Mouse (Mus musculus): ENCODE measurements around the gene Pigk. TPM values are rescaled to one million over a fixed set of nuclear protein-coding genes. Genes with fewer than 3 reads are reported as not detected.

Gene Pigk
- polyA plus RNA-seq, 1 experiment from 2014 or later = 30.1 TPM

DNA sequence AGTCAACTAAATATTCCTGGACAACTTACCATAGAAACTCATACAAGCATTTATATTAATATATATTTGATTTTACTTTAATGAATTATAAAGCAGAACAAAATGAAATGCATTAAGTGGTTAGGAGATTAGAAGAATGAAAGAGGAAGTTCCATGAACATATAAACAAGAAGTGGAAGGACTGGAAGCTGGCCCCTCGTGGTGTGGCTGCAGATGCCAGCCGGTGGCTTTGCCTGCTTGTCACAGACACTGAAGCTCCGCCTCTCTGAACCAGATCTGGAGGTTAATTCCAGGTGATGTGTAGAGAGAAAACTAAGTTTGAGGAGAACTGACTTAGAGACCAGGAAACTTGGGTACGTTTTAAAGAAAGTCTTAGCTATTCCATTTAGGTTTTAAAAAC lies 181.0 kb downstream of the Pigk start:
- Histone ChIP-seq H3K4me2 (ENCODE audit: low read length) (no peak overlapping the region), H3K27ac (ENCODE audit: low read length) (no peak overlapping the region), H3K9me3 (ENCODE audit: control insufficient read depth, low read length) (no peaks in the 10 kb centered on the region), H3K27me3 (replicated peaks; ENCODE audit: control insufficient read depth, insufficient read depth, low read length) (no peaks in the 10 kb centered on the region), H3K36me3 (ENCODE audit: control insufficient read depth, insufficient read depth) (no peaks in the 10 kb centered on the region), H3K4me1 (replicated peaks; ENCODE audit: control insufficient read depth, insufficient read depth, low read length) (no peaks in the 10 kb centered on the region), H3K9ac (replicated peaks; ENCODE audit: low read depth, low read length) (no peak overlapping the region), H3K4me3 (replicated peaks; ENCODE audit: low read length) (no peak overlapping the region)
- ATAC-seq = no peak
- 60% methylated on average over 4 of the region's 4 CpGs for WGBS

DNA sequence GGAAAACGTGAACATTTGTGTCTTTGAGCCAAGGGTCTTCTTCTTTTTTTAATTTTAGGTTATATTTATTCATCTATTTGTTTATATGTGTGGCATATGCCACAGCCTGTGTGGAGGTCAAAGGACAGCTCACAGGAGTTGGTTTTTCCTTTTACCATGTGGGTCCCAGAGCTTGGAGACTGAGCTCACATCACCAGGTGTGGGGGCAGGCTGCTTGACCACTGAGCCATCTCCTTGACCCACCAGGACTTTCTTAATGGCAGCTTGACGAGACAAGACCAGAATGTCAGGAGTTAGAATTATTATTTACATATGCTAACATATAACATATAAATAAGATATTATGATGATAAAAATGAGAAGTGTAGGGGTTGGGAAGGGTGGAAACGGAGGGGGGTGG lies 182.2 kb downstream of the Pigk start:
- no peak for ATAC-seq
- Histone ChIP-seq H3K4me1 (replicated peaks; ENCODE audit: control insufficient read depth, insufficient read depth, low read length) (no peaks in the 10 kb centered on the region), H3K27ac (ENCODE audit: low read length) (no peak overlapping the region), H3K9me3 (ENCODE audit: control insufficient read depth, low read length) (no peaks in the 10 kb centered on the region), H3K4me3 (replicated peaks; ENCODE audit: low read length) (no peak overlapping the region), H3K27me3 (replicated peaks; ENCODE audit: control insufficient read depth, insufficient read depth, low read length) (no peaks in the 10 kb centered on the region), H3K4me2 (ENCODE audit: low read length) (no peak overlapping the region), H3K9ac (replicated peaks; ENCODE audit: low read depth, low read length) (no peak overlapping the region), H3K36me3 (ENCODE audit: control insufficient read depth, insufficient read depth) (no peaks in the 10 kb centered on the region)
- WGBS = 77% methylated on average over 3 of the region's 3 CpGs

DNA sequence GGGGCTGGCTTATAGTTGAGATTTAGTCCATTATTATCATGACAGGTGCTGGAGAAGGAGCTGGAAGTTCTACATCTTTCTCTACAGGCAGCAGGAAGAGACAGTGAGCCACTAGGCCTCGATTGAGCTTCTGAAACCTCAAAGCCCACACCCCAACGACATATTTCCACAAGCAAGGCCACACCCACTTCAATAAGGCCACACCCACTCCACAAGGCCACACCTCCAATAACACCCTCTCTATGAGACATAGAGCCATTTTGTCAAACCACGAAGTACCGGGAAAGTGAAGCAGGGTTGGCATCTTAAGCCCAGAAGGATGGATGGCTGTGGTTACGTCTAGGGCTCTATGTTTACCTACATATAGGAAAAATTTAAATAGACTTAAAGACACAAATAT lies 183.3 kb downstream of the Pigk start:
- no peak overlapping the region for H3K9ac ChIP-seq (replicated peaks; ENCODE audit: low read depth, low read length)
- H3K9me3 ChIP-seq (ENCODE audit: control insufficient read depth, low read length) = no peaks in the 10 kb centered on the region
- H3K27ac ChIP-seq (ENCODE audit: low read length) = no peak overlapping the region
- ATAC-seq = no peak
- no peak overlapping the region for H3K4me3 ChIP-seq (replicated peaks; ENCODE audit: low read length)
- no peaks in the 10 kb centered on the region for H3K4me1 ChIP-seq (replicated peaks; ENCODE audit: control insufficient read depth, insufficient read depth, low read length)
- WGBS = 89% methylated on average over 5 of the region's 5 CpGs
- H3K36me3 ChIP-seq (ENCODE audit: control insufficient read depth, insufficient read depth) = no peaks in the 10 kb centered on the region
- no peaks in the 10 kb centered on the region for H3K27me3 ChIP-seq (replicated peaks; ENCODE audit: control insufficient read depth, insufficient read depth, low read length)
- H3K4me2 ChIP-seq (ENCODE audit: low read length) = no peak overlapping the region

DNA sequence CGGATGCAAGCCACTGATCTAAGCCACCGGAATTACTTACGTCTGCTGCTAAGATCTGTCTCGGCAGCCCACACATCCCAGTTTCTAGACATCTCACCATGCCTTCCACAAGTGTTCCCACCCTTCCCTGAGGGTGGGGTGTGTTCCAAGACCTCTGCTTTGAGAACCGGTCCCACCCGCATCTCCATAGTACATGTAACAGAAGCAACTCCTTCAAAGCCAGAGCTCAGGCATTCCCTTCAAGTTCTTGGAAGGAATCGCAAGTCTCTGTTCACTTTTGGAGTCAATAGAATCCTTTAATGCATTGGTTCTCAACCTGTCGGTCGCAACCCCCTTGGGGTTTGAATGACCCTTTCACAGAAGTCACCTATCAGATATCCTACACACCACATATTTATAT lies 185.0 kb downstream of the Pigk start:
- no peak overlapping the region for H3K27ac ChIP-seq (ENCODE audit: low read length)
- no peak overlapping the region for H3K9ac ChIP-seq (replicated peaks; ENCODE audit: low read depth, low read length)
- H3K4me1 ChIP-seq (replicated peaks; ENCODE audit: control insufficient read depth, insufficient read depth, low read length) = no peaks in the 10 kb centered on the region
- no peak overlapping the region for H3K4me3 ChIP-seq (replicated peaks; ENCODE audit: low read length)
- no peak overlapping the region for H3K4me2 ChIP-seq (ENCODE audit: low read length)
- no peaks in the 10 kb centered on the region for H3K27me3 ChIP-seq (replicated peaks; ENCODE audit: control insufficient read depth, insufficient read depth, low read length)
- 93% methylated on average over 9 of the region's 9 CpGs for WGBS
- H3K9me3 ChIP-seq (ENCODE audit: control insufficient read depth, low read length) = no peaks in the 10 kb centered on the region
- no peaks in the 10 kb centered on the region for H3K36me3 ChIP-seq (ENCODE audit: control insufficient read depth, insufficient read depth)
- 0 out of 2 replicates have a peak, but pooled peaks have one; percentile 4 for ATAC-seq

DNA sequence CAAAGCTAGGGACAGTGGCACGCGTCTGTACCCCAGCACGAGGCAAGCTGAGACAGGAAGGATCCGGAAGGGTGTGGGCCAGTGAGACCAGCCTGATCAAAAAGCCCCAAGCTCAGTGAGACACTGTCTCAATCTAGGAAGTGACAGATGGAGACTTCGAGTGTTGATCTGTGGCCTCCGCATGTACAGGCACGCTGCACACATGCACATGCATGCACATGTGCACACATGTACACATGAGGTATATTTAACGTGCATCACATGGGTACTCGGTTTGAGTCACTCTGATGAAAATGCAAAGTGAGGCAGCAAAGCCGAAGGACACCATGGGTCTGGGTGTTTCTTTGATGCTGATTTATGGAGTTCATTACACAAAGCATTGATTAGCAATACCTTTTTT lies 191.1 kb downstream of the Pigk start:
- no peak for ATAC-seq
- H3K9me3 ChIP-seq (ENCODE audit: control insufficient read depth, low read length) = no peaks in the 10 kb centered on the region
- no peak overlapping the region for H3K27ac ChIP-seq (ENCODE audit: low read length)
- H3K4me2 ChIP-seq (ENCODE audit: low read length) = no peak overlapping the region
- no peak overlapping the region for H3K4me3 ChIP-seq (replicated peaks; ENCODE audit: low read length)
- no peaks in the 10 kb centered on the region for H3K27me3 ChIP-seq (replicated peaks; ENCODE audit: control insufficient read depth, insufficient read depth, low read length)
- H3K36me3 ChIP-seq (ENCODE audit: control insufficient read depth, insufficient read depth) = no peaks in the 10 kb centered on the region
- WGBS = 93% methylated on average over 10 of the region's 10 CpGs
- peaks cover 10% of the 10 kb centered on the region for H3K4me1 ChIP-seq (replicated peaks; ENCODE audit: control insufficient read depth, insufficient read depth, low read length)
- H3K9ac ChIP-seq (replicated peaks; ENCODE audit: low read depth, low read length) = no peak overlapping the region

DNA sequence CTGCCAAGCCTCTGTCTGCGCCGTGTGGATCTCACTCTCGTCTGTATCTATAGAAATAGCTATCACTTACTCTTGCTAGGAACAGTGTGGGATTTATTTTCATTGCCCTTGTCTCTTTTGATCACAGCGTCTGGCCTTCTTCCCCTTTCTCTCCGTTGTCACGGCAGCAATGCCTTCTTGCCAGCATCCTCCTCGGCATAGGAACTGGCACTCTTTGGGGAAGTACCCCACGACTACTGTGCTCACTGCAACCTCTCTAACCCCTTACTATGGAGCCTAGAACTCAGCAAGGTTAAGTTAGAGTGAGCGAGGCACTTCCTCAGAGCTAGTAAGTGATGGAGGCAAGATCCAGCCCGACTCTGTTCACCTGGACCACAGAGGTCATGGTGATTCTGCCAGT lies 191.9 kb downstream of the Pigk start:
- H3K9me3 ChIP-seq (ENCODE audit: control insufficient read depth, low read length) = no peaks in the 10 kb centered on the region
- no peak overlapping the region for H3K4me2 ChIP-seq (ENCODE audit: low read length)
- H3K27ac ChIP-seq (ENCODE audit: low read length) = no peak overlapping the region
- no peaks in the 10 kb centered on the region for H3K27me3 ChIP-seq (replicated peaks; ENCODE audit: control insufficient read depth, insufficient read depth, low read length)
- no peak overlapping the region for H3K9ac ChIP-seq (replicated peaks; ENCODE audit: low read depth, low read length)
- peaks cover 10% of the 10 kb centered on the region for H3K4me1 ChIP-seq (replicated peaks; ENCODE audit: control insufficient read depth, insufficient read depth, low read length)
- 48% methylated on average over 10 of the region's 10 CpGs for WGBS
- no peak overlapping the region for H3K4me3 ChIP-seq (replicated peaks; ENCODE audit: low read length)
- no peak for ATAC-seq
- no peaks in the 10 kb centered on the region for H3K36me3 ChIP-seq (ENCODE audit: control insufficient read depth, insufficient read depth)

DNA sequence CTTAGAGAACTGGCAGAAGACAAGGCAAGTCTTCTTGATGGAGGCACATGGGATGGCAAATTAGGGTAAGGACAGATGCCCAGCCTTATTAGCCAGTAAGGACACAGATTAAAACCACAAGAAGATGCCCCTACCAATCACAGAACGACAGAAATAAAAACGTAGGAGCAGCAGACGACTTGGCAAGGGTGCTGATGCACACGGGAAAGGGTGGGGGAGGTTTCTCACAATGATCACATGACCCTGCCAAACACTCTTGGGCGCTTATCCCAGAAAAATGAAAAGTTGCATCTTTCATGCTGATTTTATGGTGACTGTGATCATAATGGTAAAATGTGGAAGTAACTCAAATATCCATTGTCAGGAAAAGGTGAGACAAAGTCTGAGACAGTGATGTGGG lies 193.2 kb downstream of the Pigk start:
- Histone ChIP-seq H3K27ac (ENCODE audit: low read length) (no peak overlapping the region), H3K9me3 (ENCODE audit: control insufficient read depth, low read length) (no peaks in the 10 kb centered on the region), H3K4me3 (replicated peaks; ENCODE audit: low read length) (no peak overlapping the region), H3K27me3 (replicated peaks; ENCODE audit: control insufficient read depth, insufficient read depth, low read length) (no peaks in the 10 kb centered on the region), H3K9ac (replicated peaks; ENCODE audit: low read depth, low read length) (no peak overlapping the region), H3K36me3 (ENCODE audit: control insufficient read depth, insufficient read depth) (no peaks in the 10 kb centered on the region), H3K4me1 (replicated peaks; ENCODE audit: control insufficient read depth, insufficient read depth, low read length) (peaks cover 10% of the 10 kb centered on the region), H3K4me2 (ENCODE audit: low read length) (no peak overlapping the region)
- WGBS = 69% methylated on average over 5 of the region's 5 CpGs
- ATAC-seq = 0 out of 2 replicates have a peak, but pooled peaks have one; percentile 34

DNA sequence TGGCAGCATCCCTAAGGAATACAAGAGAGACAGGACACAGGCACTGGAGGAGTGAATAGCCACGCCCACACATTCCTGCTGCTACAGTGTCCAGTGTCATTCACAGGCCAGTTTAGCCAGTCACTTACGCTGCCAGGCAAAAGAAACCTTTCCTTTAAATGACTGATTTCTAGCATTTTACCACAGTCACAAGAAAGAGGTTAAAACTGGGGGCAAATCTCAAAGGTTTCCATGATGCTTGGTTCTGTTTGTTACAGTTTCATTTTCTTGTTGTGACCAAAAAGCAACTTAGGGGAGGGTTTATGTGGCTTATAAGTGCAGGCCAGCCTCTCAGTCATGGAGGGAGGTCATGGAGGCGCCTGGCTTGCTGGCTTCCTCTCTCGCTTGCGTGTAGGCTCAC lies 193.8 kb downstream of the Pigk start:
- Histone ChIP-seq H3K9me3 (ENCODE audit: control insufficient read depth, low read length) (no peaks in the 10 kb centered on the region), H3K36me3 (ENCODE audit: control insufficient read depth, insufficient read depth) (no peaks in the 10 kb centered on the region), H3K4me3 (replicated peaks; ENCODE audit: low read length) (no peak overlapping the region), H3K9ac (replicated peaks; ENCODE audit: low read depth, low read length) (no peak overlapping the region), H3K27ac (ENCODE audit: low read length) (no peak overlapping the region), H3K27me3 (replicated peaks; ENCODE audit: control insufficient read depth, insufficient read depth, low read length) (no peaks in the 10 kb centered on the region), H3K4me2 (ENCODE audit: low read length) (no peak overlapping the region), H3K4me1 (replicated peaks; ENCODE audit: control insufficient read depth, insufficient read depth, low read length) (peaks cover 10% of the 10 kb centered on the region)
- WGBS = 86% methylated on average over 5 of the region's 5 CpGs
- ATAC-seq = no peak

DNA sequence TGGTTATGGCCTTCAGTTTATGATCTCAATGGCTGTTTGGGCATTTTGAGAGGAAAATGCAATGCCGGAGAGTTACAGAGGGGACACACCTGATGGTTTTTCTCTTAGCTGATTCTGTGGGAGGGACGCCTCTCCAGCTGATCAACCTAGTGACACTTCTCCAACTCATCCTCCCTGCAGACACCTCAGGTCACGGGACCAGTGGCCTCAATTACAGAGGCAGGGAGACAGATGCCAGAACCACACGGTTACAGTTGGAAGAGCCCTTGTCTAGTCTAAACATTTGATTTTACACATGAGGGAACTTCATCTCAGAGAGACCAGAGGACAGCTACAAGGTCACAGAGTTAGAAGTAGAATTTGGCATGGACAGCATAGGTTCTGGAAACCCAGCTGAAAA lies 197.7 kb downstream of the Pigk start:
- no peak overlapping the region for H3K27ac ChIP-seq (ENCODE audit: low read length)
- no peak overlapping the region for H3K4me3 ChIP-seq (replicated peaks; ENCODE audit: low read length)
- no peak for ATAC-seq
- H3K4me1 ChIP-seq (replicated peaks; ENCODE audit: control insufficient read depth, insufficient read depth, low read length) = peaks cover 3% of the 10 kb centered on the region; the same call in 1 of the 2 replicates
- H3K9ac ChIP-seq (replicated peaks; ENCODE audit: low read depth, low read length) = no peak overlapping the region
- no peak overlapping the region for H3K4me2 ChIP-seq (ENCODE audit: low read length)
- no peaks in the 10 kb centered on the region for H3K9me3 ChIP-seq (ENCODE audit: control insufficient read depth, low read length)
- H3K36me3 ChIP-seq (ENCODE audit: control insufficient read depth, insufficient read depth) = no peaks in the 10 kb centered on the region
- no peaks in the 10 kb centered on the region for H3K27me3 ChIP-seq (replicated peaks; ENCODE audit: control insufficient read depth, insufficient read depth, low read length)
- 83% methylated on average over 4 of the region's 4 CpGs for WGBS

All from forebrain, embryonic 16.5 days (tissue).